Mouse (Mus musculus) spleen, adult 12 weeks (tissue): ENCODE results near the gene 4933428G20Rik.

Experiments used
- DNase-seq: peaks from one replicate; pipeline ENCODE4 v3.0.0; 2022; ENCODE audit warnings: low spot score

4933428G20Rik gene

DNA sequence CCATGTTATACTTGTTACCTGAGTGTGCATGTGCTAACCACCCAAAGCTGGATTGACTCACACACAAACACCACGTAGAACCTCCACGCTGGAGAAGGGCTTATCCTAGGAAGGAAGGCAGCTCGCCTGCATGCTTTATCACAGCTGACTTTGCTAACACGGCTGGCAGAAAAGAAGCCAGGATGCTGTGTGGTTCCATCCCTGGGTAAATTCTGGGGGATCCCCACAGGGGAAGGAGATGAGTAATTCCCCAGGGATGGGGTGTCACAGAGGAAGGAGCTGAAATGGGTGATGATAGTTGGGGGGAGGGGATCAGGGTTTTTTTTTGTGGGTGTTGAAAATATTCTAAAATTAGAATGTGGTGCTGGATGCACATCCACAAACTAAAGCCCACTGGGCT lies 5.6 kb upstream of the 4933428G20Rik start:
- DNase-seq = no peak

DNA sequence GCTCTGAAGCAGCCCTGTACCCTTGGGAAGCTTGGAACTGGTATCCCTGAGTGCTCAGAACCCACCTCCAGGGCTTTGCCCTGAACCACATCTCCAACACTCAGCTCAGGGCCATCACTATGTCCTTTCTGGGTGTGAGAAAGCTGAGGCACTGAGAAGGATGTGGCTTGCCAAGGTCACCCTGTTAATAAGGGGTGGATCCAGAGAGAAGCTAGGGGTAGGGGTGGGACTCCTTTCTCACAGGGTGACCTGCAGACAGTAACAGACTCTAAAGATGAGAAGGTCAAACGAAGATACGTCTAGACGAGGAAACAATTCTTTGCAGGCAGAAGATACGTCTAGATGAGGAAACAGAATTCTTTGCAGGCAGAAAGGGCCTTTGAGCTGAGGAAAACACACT lies 2.7 kb upstream of the 4933428G20Rik start:
- DNase-seq = no peak

DNA sequence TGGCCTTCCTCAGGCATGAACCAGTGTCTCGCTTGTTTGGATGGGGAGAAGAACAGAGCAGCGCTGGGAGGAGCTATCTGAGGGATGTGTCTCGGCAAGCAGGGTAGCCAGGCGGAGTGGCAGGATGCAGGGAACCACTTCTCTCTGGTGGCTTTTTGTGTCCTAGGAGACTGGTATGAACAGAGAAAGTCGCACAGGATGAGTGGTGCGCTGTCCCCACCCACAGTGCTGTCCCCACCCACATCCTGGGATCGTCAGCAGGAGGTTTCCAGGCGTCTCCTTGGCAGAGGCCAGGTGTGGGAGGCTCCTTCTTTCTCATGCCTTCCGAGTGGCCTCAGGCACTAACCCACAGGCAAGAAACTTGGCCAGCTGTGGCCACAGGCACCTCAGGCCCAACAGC lies 2.2 kb upstream of the 4933428G20Rik start:
- DNase-seq = no peak

DNA sequence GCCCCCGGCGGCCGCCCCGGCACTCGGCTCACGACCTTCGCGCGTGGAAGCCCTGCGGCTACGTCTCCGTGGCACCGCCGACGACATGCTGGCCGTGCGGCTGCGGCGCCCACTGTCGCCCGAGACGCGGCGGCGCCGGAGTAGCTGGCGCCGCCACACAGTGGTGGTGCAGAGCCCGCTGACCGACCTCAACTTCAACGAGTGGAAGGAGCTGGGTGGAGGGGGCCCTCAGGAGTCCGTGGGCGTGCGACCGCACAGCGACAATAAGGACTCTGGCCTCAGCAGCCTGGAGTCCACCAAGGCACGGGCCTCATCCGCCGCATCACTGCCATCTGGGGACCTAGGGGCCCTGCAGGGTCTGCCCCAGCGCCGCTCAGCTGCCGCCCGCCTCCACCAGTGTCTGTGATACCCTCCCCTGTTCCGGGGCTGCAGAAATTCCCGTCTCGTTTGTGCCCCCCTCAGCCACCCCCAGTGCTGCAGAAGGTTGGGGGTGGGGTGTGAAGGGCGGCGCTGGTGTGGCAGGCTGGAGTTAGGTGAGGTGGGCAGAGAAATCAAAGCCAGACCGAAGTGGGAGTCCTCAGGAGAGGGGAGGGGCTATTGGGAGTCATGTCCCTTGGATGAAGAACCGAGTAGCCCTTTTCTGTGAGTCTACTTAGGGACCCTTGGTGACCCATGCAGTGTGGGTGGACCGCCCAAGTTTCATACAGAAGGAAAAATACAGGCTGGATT lies 744 bp upstream of the 4933428G20Rik start:
- DNase-seq = no peak

DNA sequence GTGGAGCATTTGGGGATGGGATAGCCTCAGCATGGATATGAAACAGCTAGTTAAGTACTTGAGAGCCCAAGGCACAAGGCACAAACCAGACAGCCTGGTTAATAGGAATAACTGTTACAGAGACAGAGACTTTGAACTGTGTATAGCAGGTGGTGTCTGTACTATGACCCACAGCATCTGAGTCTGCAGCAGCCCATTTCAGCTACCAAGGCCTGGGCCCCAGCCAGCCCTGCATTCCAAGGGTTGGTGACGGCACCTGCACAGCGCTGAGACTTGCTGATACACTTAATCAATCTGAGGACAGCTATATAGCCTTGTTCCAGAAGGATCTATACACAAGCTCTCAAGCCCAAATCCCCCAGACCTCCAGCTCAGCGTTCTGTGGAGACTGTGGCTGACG lies 2.6 kb downstream of the 4933428G20Rik start:
- DNase-seq = no peak

DNA sequence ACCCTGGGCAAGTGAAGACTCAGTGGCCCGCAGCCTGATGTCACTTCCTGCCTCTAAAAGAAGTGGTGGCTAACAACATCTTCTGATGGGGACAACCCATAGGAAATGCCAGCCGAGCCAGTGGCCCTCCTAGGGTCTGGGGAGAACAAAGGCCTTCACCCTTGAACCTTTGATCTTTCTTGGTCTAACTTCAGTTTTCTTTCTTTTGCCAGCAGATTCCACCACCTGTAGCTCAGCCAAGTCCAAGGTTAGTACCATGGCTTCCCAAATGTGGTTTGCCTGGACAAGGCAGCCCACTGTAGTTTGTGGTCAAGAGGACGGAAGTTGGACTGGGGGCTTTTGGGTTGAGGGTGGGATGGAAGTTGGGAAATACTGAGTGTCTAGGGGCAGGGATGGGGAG lies 7.3 kb downstream of the 4933428G20Rik start:
- no peak for DNase-seq

DNA sequence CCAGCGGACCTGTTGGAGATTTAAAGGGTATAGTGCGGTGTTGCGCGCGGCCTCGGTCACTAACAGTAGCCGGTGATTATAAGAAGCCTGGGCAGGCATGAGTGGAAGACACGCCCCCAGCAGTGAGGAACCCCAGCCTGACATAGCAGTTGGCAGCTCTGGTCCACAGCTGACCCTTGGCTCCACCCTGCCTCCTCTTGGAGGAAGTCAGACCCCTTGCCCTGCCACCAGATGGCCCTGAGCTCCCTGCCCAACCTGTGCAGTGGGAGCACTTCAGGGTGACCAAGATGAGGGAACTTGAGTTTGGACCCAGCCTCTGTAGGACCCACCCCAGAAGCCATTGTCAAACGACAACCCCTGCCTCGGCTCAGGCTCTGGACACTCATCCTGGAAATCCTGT lies 8.5 kb downstream of the 4933428G20Rik start:
- DNase-seq = no peak

DNA sequence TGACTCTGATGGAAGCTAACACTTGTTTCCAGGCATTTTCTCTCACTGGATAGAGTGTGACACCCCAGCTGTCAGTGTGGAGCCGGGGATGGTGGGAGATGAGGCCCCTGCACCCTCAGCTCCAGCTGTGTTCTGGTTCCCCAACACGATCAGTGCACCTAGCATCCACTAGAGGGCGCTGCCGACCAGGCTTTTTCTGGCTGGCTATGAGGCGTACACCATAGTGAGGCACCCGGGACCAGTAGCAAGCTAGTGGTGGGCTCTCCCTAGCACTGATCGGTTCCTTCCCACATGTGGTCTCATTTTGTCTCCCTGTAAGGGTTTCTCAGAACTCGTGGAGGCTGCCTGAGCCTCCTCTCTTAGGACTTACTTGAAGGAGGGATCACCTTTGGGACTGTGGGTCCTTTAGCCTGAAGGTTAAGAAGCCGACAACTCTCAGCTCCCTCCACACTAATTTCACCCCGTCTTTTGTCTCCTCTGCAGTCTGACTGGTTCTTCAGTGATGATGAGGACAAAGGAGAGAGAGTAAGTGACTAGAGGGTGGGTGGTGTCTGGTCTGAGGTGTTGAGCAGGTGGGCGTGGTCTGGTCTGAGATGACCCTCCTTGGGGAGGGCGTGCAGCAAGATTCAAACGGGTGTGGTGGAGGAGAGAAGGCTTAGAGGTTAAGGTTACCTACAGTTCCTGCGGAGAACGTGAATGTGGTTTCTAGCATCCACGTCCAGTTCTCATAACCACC lies 10.4 kb downstream of the 4933428G20Rik start:
- DNase-seq = peak; percentile 65

DNA sequence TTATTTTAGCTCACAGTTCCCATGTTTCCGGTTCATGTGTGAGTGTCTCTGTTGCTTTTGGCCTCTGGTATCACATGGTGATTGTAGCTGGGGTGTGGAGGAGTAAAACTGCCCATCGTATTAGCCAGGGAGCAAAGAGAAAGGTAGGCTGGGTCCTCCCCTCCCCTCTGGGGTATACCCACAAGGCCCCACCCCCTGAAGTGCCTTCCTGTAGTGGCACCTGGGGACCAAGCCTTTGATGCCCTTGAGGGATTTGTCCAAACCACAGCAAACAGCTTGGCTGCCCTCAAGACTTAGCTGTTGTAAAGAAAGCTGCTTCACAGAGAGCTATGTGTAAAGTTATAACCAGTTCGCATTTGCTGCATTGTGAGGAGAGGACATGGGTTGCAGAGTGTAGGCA lies 12.5 kb downstream of the 4933428G20Rik start:
- DNase-seq = no peak

DNA sequence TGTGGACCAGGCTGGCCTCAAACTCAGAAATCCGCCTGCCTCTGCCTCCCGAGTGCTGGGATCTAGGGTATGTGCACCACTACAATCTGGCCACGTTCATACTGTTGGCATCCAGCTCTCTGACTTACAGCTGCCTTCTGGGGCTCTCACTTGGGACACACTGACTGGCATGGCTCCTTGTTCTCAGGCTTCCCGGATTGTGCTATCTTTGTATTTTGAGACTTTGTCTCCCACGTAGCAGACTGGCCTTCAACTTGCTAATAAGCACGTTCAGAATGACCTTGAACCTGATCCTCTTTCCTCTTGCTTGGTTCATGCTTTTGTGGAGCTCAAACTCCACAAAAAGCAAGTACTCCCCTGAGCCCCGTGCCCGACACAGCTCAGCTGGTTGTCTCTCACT lies 14.5 kb downstream of the 4933428G20Rik start:
- no peak for DNase-seq

DNA sequence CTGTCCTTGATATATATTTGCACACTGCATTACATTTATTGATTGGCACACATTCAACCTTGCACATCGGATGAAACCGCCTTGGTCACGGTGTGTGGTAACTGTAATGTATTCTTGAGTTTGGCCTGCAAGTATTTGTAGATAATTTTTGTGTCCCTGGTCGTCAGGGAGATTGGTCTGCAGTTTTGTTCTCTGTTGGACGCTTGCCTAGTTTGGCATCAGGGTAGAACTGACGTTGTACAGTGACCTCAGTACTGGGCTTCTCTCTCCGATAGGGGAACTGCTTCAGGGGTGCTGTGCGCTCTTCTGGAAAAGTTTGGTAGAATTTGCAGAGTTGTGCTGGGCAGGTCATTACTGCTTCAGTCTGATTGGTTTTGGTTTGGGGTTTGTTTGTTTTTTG lies 20.3 kb downstream of the 4933428G20Rik start:
- no peak for DNase-seq

DNA sequence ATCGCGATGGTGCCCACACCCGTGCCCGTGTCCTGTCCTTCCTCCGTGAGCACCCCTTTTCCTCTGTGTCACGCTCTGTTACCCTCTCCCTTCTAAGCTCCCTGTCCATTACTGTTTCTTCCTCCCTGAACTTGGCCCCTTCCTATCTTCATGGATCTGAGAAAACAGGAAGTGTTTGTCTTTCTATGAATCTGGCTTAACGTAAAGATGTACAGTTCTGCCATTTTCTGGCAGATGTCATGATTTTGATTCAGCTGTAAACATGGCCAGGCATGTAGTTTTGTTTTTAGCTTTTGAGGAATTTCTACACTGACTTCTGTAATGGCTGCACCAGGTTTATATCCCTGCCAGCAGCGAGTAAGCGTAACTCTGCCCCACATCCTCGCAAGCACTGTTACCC lies 21.1 kb downstream of the 4933428G20Rik start:
- DNase-seq = no peak

DNA sequence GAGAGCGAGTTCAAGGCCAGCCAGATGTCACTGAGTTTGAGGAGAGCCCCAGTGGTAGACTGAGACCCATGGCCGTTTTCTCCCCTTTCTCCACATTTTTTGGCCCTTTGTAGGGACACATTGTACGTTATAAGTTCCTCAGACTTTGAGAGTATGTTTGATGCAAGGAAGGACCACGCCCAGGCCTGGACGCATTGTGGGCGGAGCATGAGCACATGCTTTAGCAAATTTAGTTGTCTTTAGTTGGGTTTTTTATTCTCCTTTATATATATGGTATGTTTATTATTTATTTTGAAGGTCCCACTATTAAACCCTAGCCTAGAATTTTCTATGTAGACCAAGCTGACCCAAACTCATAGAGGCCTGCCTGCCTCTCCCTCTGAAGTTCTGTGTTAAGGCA lies 21.8 kb downstream of the 4933428G20Rik start:
- no peak for DNase-seq

DNA sequence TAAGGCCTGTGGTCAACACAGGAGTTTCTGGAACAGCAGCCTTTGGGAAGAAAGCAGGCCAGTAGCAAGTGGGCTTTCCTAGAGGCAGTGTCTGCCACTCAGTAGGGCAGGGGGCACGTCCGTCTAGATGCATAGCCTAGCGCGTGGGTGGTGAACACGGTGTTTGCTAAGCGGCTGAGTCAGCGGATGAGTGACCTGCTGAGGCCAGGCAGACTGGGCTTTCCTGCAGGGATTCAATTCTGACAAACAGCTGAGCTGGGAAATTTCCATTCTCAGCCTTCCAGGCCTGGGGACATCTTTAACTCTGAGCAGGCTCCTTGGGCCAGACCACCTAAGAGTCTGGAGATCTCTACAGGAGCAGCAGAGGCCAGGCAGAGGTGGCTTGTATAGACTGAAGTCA lies 22.7 kb downstream of the 4933428G20Rik start:
- no peak for DNase-seq

DNA sequence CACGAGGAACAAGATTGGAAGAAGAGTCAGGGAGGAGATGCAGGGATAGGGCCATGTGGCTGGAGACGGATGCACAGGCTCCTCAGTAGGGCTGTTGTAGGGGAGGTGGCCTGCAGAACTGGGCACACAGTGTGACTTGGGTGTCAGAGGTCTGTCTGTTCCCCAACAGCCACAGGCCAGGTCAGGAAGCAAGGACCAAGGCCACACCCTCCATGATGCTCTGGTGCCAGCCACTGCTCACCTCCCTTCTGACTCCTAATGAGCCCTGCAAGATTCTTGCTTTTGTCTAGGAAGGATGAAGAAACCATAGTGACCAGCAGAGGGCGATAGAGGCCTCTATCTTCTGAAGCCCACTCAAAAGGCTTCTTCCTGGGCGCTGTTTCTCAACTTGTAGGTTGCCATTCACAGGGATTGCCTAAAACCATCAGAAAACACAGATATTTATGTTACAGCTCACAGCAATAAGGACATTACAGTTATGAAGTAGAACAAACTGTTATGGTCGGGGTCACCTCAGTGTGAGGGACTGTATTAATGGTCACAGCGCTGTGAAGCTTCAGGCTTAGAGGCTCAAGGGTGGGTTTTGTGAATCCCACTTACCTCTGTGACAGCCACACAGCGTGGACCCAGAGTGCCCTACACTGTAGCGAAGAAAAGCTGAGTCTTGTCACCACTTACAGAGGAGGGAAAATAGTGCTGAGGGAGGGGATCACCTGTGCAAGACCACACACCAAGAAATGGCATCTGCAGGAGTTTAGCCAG lies 23.6 kb downstream of the 4933428G20Rik start:
- peak; percentile 25 for DNase-seq

DNA sequence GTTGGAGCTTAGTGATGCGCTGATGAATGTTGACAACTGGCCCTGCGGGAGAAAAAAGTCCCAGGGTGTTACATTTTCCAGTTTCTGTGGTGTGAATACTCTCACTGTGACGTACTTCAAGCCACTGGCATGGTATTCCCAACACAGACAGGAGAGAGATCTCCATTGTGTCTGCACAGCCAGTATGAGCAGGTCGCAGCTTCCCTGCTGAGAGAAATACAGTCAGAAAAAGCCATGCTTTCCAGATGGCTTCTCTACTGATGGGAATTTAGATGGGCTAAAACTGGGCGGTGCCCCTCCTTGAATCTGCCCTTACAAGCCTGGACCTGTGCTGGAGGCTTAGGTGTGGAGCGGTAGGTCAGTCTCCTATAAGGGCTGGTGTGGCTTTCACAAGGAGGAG lies 28.9 kb downstream of the 4933428G20Rik start:
- no peak for DNase-seq

DNA sequence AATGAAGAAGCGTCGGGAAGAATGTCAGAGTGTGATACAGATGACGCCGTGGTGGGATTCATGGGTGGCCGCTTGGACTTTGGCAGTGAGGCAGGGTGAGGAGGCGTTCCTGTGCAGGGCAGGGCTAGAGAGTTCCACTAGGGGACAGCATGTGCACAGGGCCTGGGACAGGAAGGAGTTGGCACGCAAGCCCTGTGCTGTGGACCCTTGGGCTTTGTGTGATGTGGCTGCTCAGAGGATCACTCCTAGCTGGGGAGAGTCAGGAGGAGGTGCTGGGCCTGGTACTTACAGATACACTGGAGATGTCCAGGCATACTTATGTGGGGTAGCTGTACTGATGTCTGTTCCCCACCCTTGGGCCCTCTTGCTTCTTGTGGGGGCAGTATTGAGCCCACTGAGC lies 30.3 kb downstream of the 4933428G20Rik start:
- DNase-seq = no peak

DNA sequence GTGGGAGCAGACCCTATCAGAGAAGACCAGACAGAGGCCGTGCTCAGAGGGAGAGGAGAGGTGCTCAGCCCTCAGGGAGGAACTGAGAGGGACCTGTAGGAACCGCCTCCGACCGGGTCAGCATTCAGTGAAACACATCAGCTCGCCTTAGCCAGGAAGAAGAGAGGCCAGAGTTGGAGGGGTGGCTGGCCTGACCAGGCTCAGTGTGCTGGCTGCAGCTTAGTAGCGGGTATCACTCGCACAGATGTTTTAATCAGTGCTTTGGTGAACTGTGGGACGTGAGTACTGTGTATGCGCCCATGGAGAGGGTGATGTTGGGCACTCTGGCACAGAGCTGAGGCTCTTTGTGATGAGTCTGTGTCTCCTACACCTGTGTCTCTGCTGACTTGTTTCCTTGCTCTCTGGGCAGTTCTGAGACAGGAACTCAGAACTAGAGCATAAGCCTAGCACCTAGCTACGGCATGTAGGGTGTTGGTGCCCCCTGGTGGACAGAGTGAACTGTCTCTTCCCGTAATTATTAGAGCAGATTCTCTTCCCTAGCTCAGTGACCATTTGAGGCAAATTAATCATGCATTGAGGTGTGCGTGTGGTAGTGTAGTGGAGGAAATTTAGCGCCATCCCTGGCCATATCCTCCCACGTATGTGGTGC lies 31.4 kb downstream of the 4933428G20Rik start:
- peak; percentile 72 for DNase-seq

DNA sequence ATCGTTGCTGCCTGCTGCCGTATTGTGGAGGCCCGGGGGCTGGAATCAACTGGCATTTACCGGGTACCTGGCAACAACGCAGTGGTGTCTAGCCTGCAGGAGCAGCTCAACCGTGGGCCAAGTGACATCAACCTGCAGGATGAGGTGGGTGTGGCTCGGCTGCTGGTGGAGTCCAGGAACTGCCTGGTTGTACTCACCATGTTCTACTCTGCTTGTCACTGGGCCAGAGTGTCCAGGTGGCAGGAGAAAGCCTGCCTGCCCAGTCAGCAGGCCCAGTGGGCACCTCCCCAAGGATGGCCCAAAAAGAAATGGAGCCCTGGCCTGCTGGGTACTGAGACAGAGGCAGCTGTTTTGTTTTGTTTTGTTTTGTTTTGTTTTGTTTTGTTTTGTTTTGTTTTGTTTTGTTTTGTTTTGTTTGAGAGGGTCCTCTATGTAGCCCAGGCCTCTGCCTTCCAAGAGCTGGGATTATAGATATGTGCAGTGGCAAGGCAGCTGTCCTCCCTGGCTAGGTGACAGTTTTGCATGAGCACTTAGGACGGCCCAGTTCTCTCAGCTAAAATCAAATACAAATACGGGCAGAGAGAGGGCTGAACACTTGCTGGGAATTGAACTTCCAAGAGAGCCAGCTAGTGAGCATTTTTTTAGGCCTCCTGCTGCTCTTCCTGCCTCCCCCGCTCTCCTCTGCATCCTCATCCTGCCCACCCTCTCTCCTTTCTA lies 33.5 kb downstream of the 4933428G20Rik start:
- no peak for DNase-seq

DNA sequence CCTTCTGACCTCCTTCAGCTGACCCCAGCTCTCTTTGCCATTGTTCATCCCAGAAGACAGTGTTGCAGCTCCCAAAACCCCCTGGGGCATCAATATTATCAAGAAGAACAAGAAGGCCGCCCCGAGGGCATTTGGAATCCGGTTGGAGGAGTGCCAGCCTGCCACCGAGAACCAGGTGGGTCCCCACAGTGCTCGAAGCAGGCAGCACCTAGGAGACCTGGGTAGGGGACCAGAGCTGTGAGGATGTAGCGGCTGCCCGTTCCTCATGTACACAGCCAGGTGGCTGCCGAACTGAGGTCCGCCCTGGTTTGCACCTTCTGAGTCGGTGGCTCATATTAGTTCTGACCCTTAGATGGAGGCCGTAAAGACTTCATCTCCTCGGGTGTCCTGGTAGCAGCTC lies 34.2 kb downstream of the 4933428G20Rik start:
- DNase-seq = no peak

DNA sequence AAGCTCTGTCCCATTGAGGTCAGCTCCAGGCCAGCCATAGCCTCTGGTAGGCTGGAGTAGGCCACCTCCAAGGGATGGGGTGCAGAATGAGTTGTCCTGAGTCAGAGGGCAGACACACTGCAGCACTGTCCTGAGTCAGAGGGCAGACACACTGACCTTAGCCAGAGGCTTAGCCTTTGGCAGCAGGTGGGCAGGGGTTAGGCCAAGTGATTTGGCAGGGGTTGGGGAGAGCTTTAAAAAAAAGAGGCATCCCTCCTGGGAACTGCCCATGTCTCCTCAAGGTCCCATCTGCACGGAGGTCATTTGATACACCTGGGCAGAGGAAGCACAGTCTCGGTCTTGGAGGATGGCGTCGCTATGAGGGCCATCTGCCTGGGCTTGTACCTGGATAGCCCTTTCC lies 36.1 kb downstream of the 4933428G20Rik start:
- no peak for DNase-seq

DNA sequence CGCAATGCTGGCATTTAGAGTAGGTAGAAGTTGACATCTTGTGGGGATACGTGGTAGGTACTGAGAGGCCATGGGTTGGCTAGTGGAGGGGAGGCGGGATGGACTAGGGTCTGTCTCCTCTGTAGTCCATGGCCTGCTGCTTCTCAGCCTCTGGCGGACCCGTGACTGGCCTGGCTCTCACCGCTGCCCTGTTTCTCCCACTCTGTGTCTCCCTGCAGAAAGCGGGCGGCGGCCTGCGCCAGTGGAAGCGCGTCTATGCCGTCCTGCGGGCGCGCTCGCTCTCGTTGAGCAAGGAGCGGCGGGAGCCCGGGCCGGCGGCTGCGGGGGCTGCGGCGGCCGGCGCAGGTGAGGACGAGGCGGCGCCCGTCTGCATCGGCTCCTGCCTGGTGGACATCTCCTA lies 37.0 kb downstream of the 4933428G20Rik start:
- no peak for DNase-seq
